Mouse (Mus musculus) kidney, postnatal 10 days (tissue): ENCODE results near the gene Sema4c.
A peak's percentile ranks its signal among the peaks of the same experiment; 100 is the strongest.

Experiments used
- DNase-seq: peaks from one replicate; pipeline ENCODE4 v3.0.0; 2021; ENCODE audit warnings: mixed read lengths

Sema4c gene

GRCm38 (mm10) chr1:36558031-36558993, at the start of gene Sema4c:
Gene Sema4c, minus strand, starts transcription at chr1:36558349.
- peak; percentile 92 for DNase-seq

GRCm38 (mm10) chr1:36606951-36607350, 48.8 kb upstream of the Sema4c start:
- DNase-seq: no peak

- peak; percentile 62 for DNase-seq
These were observed 46.4 kb upstream of the Sema4c start for GRCm38 (mm10) chr1:36604254-36605156.

GRCm38 (mm10) chr1:36603361-36603760, 45.2 kb upstream of the Sema4c start:
- DNase-seq: peak; percentile 64

- DNase-seq: no peak
These were observed 44.1 kb upstream of the Sema4c start for GRCm38 (mm10) chr1:36602271-36602670.

DNA sequence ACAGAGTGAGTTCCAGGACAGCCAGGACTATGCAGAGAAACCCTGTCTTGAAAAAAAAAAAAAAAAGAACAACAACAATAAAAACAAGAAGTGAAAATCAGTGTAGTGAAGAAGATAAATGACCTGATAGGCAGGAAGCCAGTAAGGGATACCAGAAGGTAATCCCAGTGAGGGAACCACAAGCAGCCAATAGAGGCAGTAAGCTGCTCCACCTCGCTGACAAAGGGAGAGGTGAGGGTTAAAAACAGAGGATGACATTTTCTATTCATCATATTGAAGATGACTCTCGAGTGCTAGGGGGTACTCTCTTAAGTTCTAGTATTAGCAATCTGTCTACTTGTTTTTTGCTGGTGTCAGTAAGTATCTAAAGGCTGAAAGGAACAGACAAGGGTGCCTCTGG, 40.3 kb upstream of the Sema4c start:
- no peak for DNase-seq

- peak; percentile 78 for DNase-seq
These were observed 38.0 kb upstream of the Sema4c start for GRCm38 (mm10) chr1:36596114-36596513.

DNA sequence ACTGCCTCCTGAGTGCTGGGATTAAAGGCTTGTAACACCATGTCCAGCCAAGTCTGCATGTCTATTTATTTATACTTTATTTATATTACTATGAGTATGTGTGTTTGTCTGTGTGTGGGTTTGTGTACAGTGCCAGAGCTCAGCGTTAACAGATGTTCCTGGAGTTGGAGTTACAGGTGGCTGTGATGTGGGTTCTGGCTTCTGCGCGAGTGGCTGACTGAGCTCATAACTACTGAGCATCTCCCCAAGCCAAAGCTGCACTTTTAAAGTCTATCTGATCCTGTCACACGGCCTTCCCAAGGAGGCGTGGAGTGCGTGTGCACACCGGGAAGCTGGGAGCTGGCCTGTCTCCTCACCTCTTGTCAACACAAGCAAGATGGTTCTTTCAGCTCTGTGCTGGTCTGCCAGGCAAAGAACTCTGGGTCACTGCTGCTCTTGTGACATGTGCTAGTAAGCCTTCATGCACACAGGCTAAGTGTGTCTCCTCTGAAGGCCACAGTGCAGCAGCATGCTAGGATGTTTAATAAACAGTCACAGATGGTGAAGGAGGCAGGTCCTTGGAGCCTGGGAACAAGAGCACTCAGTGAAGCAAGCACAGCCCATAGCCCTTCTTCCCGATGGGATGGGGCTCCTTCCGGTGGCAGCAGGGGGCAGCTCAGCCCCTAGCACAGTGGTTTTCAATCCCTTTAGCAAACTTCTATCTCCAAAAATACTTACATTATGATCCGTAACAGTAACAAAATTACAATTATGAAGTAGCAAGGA, 37.2 kb upstream of the Sema4c start:
- no peak for DNase-seq

DNA sequence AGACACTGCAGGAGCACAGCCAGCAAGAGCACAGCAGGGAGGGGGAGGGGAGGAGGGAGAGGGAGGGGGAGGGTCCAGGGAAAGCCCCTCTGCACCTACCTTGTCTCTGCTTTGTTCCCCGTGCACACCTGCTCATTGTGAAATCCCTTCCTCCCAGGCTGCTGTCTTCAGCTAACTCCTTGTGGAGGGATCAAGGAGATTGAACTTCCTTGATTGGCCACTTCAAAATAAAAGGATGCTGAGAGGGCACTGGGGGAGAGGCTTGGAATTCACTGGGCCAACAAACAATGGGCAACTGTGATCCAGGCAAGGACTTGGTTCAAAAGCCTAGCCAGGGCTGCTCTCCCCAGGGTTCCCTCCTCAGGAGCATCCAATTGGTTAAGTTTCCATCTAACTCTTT, 35.0 kb upstream of the Sema4c start:
- DNase-seq: no peak

GRCm38 (mm10) chr1:36591408-36591807, 33.3 kb upstream of the Sema4c start:
- DNase-seq: no peak

- no peak for DNase-seq
These were observed 32.5 kb upstream of the Sema4c start for GRCm38 (mm10) chr1:36590664-36591063.

GRCm38 (mm10) chr1:36589486-36589885, 31.3 kb upstream of the Sema4c start:
- DNase-seq: peak; percentile 82

- DNase-seq: peak; percentile 66
These were observed 30.6 kb upstream of the Sema4c start for GRCm38 (mm10) chr1:36588476-36589450.

DNA sequence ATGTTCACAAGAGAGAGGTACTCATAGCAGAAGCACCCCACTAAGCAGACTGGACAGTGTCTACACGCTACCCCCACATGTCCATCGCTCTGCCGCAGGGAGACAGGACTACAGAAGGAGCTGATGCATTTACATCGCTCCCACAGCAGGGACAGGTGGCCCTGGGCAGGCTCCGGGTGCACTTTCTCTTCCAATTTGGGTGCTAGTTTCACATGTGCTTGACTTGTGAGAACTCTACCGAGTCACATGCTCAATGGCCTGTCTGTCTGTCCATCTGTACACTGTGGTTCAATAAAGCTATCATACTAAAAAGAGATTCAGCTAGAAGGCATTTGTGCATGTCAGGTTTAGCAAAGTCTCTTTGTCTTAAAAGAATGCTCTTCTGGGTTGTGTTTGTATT, 29.7 kb upstream of the Sema4c start:
- DNase-seq: no peak

DNA sequence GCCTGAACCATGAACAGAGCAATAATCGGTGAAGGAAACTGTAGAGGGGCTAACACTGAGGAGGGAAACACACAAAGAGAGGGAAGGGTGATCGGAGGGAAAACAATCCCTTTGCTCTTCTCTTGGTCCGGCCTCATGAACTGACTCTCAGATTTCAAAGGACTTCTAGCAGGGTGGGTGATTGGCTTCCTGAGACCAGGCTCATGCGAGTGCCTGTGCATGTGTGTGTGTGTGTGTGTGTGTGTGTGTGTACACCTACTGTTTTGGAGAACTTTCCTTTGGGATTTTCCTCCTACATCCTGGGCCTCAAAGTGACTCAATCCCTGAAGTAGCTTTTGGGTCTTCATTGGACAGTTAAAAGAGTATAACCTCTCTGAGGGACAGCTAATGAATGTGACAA, 28.1 kb upstream of the Sema4c start:
- no peak for DNase-seq

- DNase-seq: no peak
These were observed 25.4 kb upstream of the Sema4c start for GRCm38 (mm10) chr1:36583408-36584116.

GRCm38 (mm10) chr1:36582211-36582610, 24.1 kb upstream of the Sema4c start:
- DNase-seq: no peak

DNA sequence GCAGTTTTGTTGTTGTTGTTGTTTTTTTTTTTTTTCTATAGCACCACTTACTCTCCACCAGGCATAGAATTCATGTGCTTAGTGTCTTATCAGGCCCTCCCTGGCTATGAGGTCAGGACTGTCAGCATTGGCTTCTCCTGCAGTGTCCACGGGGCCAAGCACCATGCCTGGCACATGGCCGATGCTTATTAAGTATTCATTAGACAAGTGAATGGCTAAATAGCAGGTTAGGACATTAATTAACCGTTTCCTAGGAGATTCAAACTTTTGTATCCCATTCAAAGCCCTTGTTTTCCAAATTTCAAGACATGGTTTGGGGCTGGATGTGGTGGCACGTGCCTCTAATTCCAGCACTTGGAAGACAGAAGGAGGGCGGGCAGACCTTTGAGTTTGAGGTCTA, 23.1 kb upstream of the Sema4c start:
- DNase-seq: no peak

- DNase-seq: peak; percentile 80
These were observed 22.4 kb upstream of the Sema4c start for GRCm38 (mm10) chr1:36580384-36581207.

DNA sequence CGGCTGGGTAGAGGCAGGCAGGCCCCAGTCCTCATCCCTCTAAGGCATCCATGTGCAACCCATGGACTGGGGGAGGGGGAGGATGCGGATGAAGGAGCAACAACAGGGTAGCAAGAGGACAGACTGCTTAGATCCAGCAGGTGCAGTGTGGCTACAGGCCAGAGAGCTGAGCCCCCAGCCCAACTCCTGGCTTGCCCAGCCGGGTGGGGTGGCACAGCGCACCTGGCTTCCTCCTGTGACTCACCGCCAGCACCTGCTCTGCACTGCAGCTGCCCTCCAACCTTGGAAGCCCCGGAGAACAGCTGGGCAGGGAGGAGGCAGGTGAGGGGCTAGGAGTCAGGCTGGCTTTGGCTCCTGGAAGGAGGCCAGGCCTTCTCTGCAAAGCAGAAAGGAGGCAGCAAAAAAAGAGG, 21.8 kb upstream of the Sema4c start:
- peak; percentile 58 for DNase-seq
